Mouse (Mus musculus) CH12.LX (cell line): Measurements from ENCODE around the gene Syne3. TPM values are rescaled to one million over a fixed set of nuclear protein-coding genes. Genes with fewer than 3 reads are reported as not detected.

ENCODE experiments used
- DNase-seq: peaks from one replicate; pipeline ENCODE4 v3.0.0-alpha.2; 2013; ENCODE audit errors: extremely low read depth
- H3K27ac ChIP-seq: 2 replicates; pipeline ENCODE4 v1.5.1; 2012; ENCODE audit warnings: low read depth, mild to moderate bottlenecking, control low read depth, moderate library complexity; ENCODE audit not compliant: insufficient read depth
- H3K27me3 ChIP-seq: replicated peaks from 2 replicates; pipeline ENCODE3; 2012; ENCODE audit warnings: inconsistent platforms
- H3K36me3 ChIP-seq, 2 experiments: replicated peaks in 1 of 2; 2 replicates each; pipeline versions ENCODE3 to v1.6.1; 2012; ENCODE audit warnings: inconsistent platforms in 1 of 2, low read length in 1 of 2, mild to moderate bottlenecking in 1 of 2, mixed read lengths in 1 of 2, moderate library complexity in 1 of 2; ENCODE audit not compliant: control insufficient read depth in 1 of 2, insufficient read depth in 1 of 2
- H3K4me1 ChIP-seq, 2 experiments: 2 replicates each; pipeline ENCODE4 v1.6.1; 2012; ENCODE audit warnings: inconsistent platforms in 1 of 2, moderate library complexity in 1 of 2; ENCODE audit not compliant: insufficient read depth in 2 of 2, control insufficient read depth in 1 of 2
- H3K4me2 ChIP-seq: 2 replicates; pipeline ENCODE4 v1.6.1; 2012; ENCODE audit warnings: low read depth, mild to moderate bottlenecking, control low read depth; ENCODE audit not compliant: poor library complexity, insufficient read depth, severe bottlenecking
- H3K4me3 ChIP-seq, 3 experiments: fragments of 150-350 bp in 1 of 3; sonication (generic) in 1 of 3; replicated peaks in 1 of 3; 2 replicates each; pipeline versions ENCODE3 to v1.5.1; 2011 to 2012; ENCODE audit warnings: low read depth in 2 of 3, low read length in 2 of 3, mild to moderate bottlenecking in 2 of 3, moderate library complexity in 2 of 3, control low read depth in 1 of 3, improper control_type of control experiment in 1 of 3, inconsistent platforms in 1 of 3, mixed read lengths in 1 of 3; ENCODE audit not compliant: poor library complexity in 1 of 3
- H3K79me2 ChIP-seq: replicated peaks from 2 replicates; pipeline ENCODE4 v1.6.1; 2012; ENCODE audit warnings: mild to moderate bottlenecking, moderate library complexity; ENCODE audit not compliant: control insufficient read depth, poor library complexity, insufficient read depth, severe bottlenecking; ENCODE audit errors: extremely low read depth
- H3K9ac ChIP-seq: 2 replicates; pipeline ENCODE4 v1.6.1; 2012; ENCODE audit warnings: low read depth, mild to moderate bottlenecking, control low read depth, moderate library complexity; ENCODE audit not compliant: insufficient read depth
- H3K9me3 ChIP-seq: replicated peaks from 2 replicates; pipeline ENCODE3; 2012; ENCODE audit warnings: low read length, inconsistent platforms, mixed read lengths
- CHD1 ChIP-seq: IDR thresholded peaks from 2 replicates; pipeline ENCODE4 v1.6.1; 2012; ENCODE audit warnings: low read depth, low read length, improper control_type of control experiment, inconsistent platforms
- CHD2 ChIP-seq: IDR thresholded peaks from 2 replicates; pipeline ENCODE4 v1.6.1; 2011; ENCODE audit warnings: low read length, improper control_type of control experiment
- E2F4 ChIP-seq: IDR thresholded peaks from 2 replicates; pipeline ENCODE4 v1.6.1; 2011; ENCODE audit warnings: low read depth, low read length, improper control_type of control experiment; ENCODE audit not compliant: insufficient replicate concordance
- EP300 ChIP-seq: IDR thresholded peaks from 2 replicates; pipeline ENCODE4 v1.6.1; 2011; ENCODE audit warnings: low read length, improper control_type of control experiment
- GABPA ChIP-seq: IDR thresholded peaks from 2 replicates; pipeline ENCODE4 v1.6.1; 2012; ENCODE audit warnings: low read depth, low read length, improper control_type of control experiment, inconsistent platforms; ENCODE audit not compliant: insufficient replicate concordance
- IRF4 ChIP-seq: IDR thresholded peaks from 2 replicates; pipeline ENCODE4 v1.6.1; 2014; ENCODE audit warnings: low read depth, mild to moderate bottlenecking, inconsistent platforms, low read length, improper control_type of control experiment
- JUN ChIP-seq: IDR thresholded peaks from 2 replicates; pipeline ENCODE4 v1.6.1; 2011; ENCODE audit warnings: low read depth, mild to moderate bottlenecking, low read length, improper control_type of control experiment, moderate library complexity; ENCODE audit not compliant: insufficient read depth
- MXI1 ChIP-seq: IDR thresholded peaks from 2 replicates; pipeline ENCODE4 v1.6.1; 2011; ENCODE audit warnings: mild to moderate bottlenecking, low read depth, low read length, improper control_type of control experiment
- POLR2A ChIP-seq: IDR thresholded peaks from 2 replicates; pipeline ENCODE4 v1.6.1; 2011; ENCODE audit warnings: low read depth, mild to moderate bottlenecking, improper control_type of control experiment, low read length
- RAD21 ChIP-seq: IDR thresholded peaks from 2 replicates; pipeline ENCODE4 v1.6.1; 2011; ENCODE audit warnings: low read depth, mild to moderate bottlenecking, low read length, improper control_type of control experiment, moderate library complexity
- TBP ChIP-seq: conservative IDR thresholded peaks from 2 replicates; pipeline ENCODE4 v1.6.1; 2011; ENCODE audit warnings: low read depth, low read length, improper control_type of control experiment
- TCF12 ChIP-seq: IDR thresholded peaks from 2 replicates; pipeline ENCODE4 v1.6.1; 2014; ENCODE audit warnings: low read depth, mild to moderate bottlenecking, inconsistent platforms, low read length, improper control_type of control experiment
- ZC3H11A ChIP-seq: IDR thresholded peaks from 2 replicates; pipeline ENCODE4 v1.6.1; 2012; ENCODE audit warnings: low read depth, mild to moderate bottlenecking, inconsistent platforms, low read length, improper control_type of control experiment
- ZKSCAN1 ChIP-seq: IDR thresholded peaks from 2 replicates; pipeline ENCODE4 v1.6.1; 2012; ENCODE audit warnings: low read depth, inconsistent platforms, low read length, improper control_type of control experiment, borderline replicate concordance
- dilution Hi-C: fragments of 300-500 bp; cut with MboI; formaldehyde crosslinking; loops from 2 replicates; pipeline ENCODE4 v1.14.3; 2020; ENCODE audit warnings: low sequenced_read_pairs; ENCODE audit not compliant: extremely low pct_unique_long_range_greater_than_20kb, extremely low pct_ligation_motif_present
- in situ Hi-C: fragments of 300-500 bp; cut with MboI; formaldehyde crosslinking; loops from 3 replicates; pipeline ENCODE4 v1.14.3; 2019; ENCODE audit warnings: low sequenced_read_pairs, low pct_ligation_motif_present, low pct_unique_long_range_greater_than_20kb, mixed read lengths
- polyA plus RNA-seq: library from polyadenylated mRNA; unstranded; fragments of >175 nt; gene quantifications from 2 replicates; pipeline ENCODE4 v1.2.1, GENCODE M21; 2012; ENCODE audit warnings: low read depth; ENCODE audit not compliant: insufficient read length
- total RNA-seq, 2 experiments: library from RNA; depleted of rRNA; stranded (reverse); fragments of 300-350 nt in 1 of 2; fragments of >200 nt in 1 of 2; gene quantifications; 2 replicates each; pipeline ENCODE4 v1.2.3; 2012 to 2014

The Syne3 gene
- total and polyA plus RNA-seq, 3 experiments, result 5.3 to 18.7 (median 7.3) TPM

DNA sequence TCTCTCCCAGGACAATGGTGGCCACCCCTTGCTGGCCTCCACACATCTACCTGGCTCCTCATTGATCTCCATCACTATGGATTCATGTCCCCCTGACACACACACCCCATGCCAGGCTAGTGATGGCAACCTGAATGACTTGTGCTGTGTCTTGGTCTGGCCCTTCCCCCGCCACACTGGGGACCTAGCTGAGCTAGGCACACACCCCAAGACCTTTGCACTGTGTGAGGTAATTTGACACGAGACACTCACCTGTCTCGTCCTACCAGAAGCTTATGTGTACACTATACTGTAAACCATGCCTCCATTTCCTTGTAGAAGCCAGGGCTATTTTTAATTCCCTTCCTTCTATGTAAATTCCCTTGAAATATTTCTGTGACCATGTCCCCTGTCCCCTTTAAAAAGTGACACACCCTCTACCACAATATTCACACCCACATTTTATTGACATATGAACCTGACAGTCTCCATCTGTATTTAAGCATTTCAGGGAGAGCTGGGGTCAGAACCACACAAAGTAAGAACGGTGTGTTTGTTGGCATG lies 128.0 kb downstream of the Syne3 start:
- no peak for TF ChIP-seq CHD2
- TF ChIP-seq EP300, result no peak
- TF ChIP-seq POLR2A, result no peak
- no peak for TF ChIP-seq ZKSCAN1
- no peak for TF ChIP-seq TBP
- Histone ChIP-seq H3K9ac (no peak overlapping the region), H3K27ac (no peak overlapping the region), H3K27me3 (peaks cover 69% of the 10 kb centered on the region), H3K36me3 (no peaks in the 10 kb centered on the region), H3K4me1 (no peaks in the 10 kb centered on the region), H3K9me3 (peaks cover 16% of the 10 kb centered on the region), H3K79me2 (no peaks in the 10 kb centered on the region), H3K4me3 (no peak overlapping the region), H3K4me2 (no peak overlapping the region)
- dilution Hi-C loops (no loop called here), in situ Hi-C loops (no loop called here)
- no peak for DNase-seq

DNA sequence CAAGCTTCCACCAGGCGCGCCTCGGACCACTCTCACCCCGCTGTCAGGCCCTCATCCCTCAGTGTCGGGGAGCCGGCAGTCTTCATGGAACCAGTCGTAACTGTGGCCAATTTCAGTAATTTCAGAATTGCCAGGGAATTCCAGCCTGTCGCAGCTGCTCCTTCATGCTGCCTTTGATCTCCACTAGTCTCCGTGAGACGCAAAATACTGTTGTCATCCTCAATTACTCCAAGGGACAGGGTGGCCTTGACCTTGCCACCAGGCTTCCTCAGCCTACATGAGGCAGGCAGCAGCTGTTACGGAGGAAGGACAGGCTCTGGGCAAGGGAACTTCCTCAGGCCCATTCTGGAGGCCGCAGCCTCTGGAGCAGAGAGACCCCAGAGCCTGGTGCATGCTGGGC lies 129.2 kb downstream of the Syne3 start:
- Histone ChIP-seq H3K9me3 (peaks cover 16% of the 10 kb centered on the region), H3K4me2 (no peak overlapping the region), H3K4me3 (no peak overlapping the region), H3K36me3 (no peaks in the 10 kb centered on the region), H3K27me3 (peaks cover 71% of the 10 kb centered on the region), H3K4me1 (no peaks in the 10 kb centered on the region), H3K9ac (no peak overlapping the region), H3K79me2 (no peaks in the 10 kb centered on the region), H3K27ac (no peak overlapping the region)
- TF ChIP-seq MXI1 (no peak), CHD1 (no peak), TCF12 (no peak), JUN (no peak), ZC3H11A (no peak), RAD21 (no peak), GABPA (no peak), E2F4 (no peak), IRF4 (no peak), POLR2A (no peak)
- dilution Hi-C loops (no loop called here), in situ Hi-C loops (no loop called here)
- no peak for DNase-seq

Other genes with a start within 250 kb of the Syne3 start
- gene Clmn, start 144.7 kb downstream of the Syne3 start, total RNA-seq (2012; rRNA removed), result not detected in 2 replicates
- gene Clmn, start 144.7 kb downstream of the Syne3 start, total RNA-seq (2014; rRNA removed), result not detected in 2 replicates
- gene Clmn, start 144.7 kb downstream of the Syne3 start, polyA plus RNA-seq, result not detected in 2 replicates
- 38.5 and 51.6 TPM in 2 replicates for gene Glrx5, start 22.9 kb upstream of the Syne3 start, total RNA-seq (2012; rRNA removed)
- 72.8 and 79.5 TPM in 2 replicates for gene Glrx5, start 22.9 kb upstream of the Syne3 start, total RNA-seq (2014; rRNA removed)
- 112 and 123 TPM in 2 replicates for gene Glrx5, start 22.9 kb upstream of the Syne3 start, polyA plus RNA-seq
- not detected in 2 replicates for gene Tcl1b2, start 136.2 kb upstream of the Syne3 start, total RNA-seq (2012; rRNA removed)
- not detected in 2 replicates for gene Tcl1b2, start 136.2 kb upstream of the Syne3 start, total RNA-seq (2014; rRNA removed)
- not detected in 2 replicates for gene Tcl1b2, start 136.2 kb upstream of the Syne3 start, polyA plus RNA-seq
- not detected in 2 replicates for gene Tcl1b1, start 149.9 kb upstream of the Syne3 start, total RNA-seq (2012; rRNA removed)
- gene Tcl1b1, start 149.9 kb upstream of the Syne3 start, total RNA-seq (2014; rRNA removed), result not detected in 2 replicates
- not detected in 2 replicates for gene Tcl1b1, start 149.9 kb upstream of the Syne3 start, polyA plus RNA-seq
- not detected in 2 replicates for gene Tcl1b5, start 166.5 kb upstream of the Syne3 start, total RNA-seq (2012; rRNA removed)
- gene Tcl1b5, start 166.5 kb upstream of the Syne3 start, total RNA-seq (2014; rRNA removed), result not detected in 2 replicates
- not detected in 2 replicates for gene Tcl1b5, start 166.5 kb upstream of the Syne3 start, polyA plus RNA-seq
- gene Tcl1b3, start 181.2 kb upstream of the Syne3 start, total RNA-seq (2012; rRNA removed), result not detected in 2 replicates
- gene Tcl1b3, start 181.2 kb upstream of the Syne3 start, total RNA-seq (2014; rRNA removed), result not detected in 2 replicates
- gene Tcl1b3, start 181.2 kb upstream of the Syne3 start, polyA plus RNA-seq, result not detected in 2 replicates
- gene Tcl1b4, start 192.1 kb upstream of the Syne3 start, total RNA-seq (2012; rRNA removed), result not detected in 2 replicates
- gene Tcl1b4, start 192.1 kb upstream of the Syne3 start, total RNA-seq (2014; rRNA removed), result not detected in 2 replicates
- not detected in 2 replicates for gene Tcl1b4, start 192.1 kb upstream of the Syne3 start, polyA plus RNA-seq
- not detected in 2 replicates for gene Tcl1, start 213.0 kb upstream of the Syne3 start, total RNA-seq (2012; rRNA removed)
- gene Tcl1, start 213.0 kb upstream of the Syne3 start, total RNA-seq (2014; rRNA removed), result not detected in 2 replicates
- gene Tcl1, start 213.0 kb upstream of the Syne3 start, polyA plus RNA-seq, result not detected in 2 replicates